Mouse (Mus musculus) limb, embryonic 13.5 days (tissue): ENCODE results near the gene Il17rd. TPM values are rescaled to one million over a fixed set of nuclear protein-coding genes. Genes with fewer than 3 reads are reported as not detected.

Source experiments
- ATAC-seq: fragments of 200-750 bp; cut with Nextera tagmentation; 2 replicates; pipeline ENCODE4 v1.8.0; 2017; ENCODE audit warnings: low read depth, moderate number of reproducible peaks, moderate TSS enrichment; ENCODE audit not compliant: low FRiP score
- H3K27ac ChIP-seq: fragments of 300-500 bp; sonication (generic); 2 replicates; pipeline ENCODE4 v1.5.1; 2015; ENCODE audit warnings: inconsistent platforms, mild to moderate bottlenecking, moderate library complexity
- H3K27me3 ChIP-seq: fragments of 300-500 bp; sonication (generic); 2 replicates; pipeline ENCODE4 v1.6.1; 2015; ENCODE audit warnings: mild to moderate bottlenecking, inconsistent platforms
- H3K36me3 ChIP-seq: fragments of 300-500 bp; sonication (generic); 2 replicates; pipeline ENCODE4 v1.6.1; 2015; ENCODE audit warnings: inconsistent platforms, mild to moderate bottlenecking, moderate library complexity
- H3K4me1 ChIP-seq: fragments of 300-500 bp; sonication (generic); 2 replicates; pipeline ENCODE4 v1.6.1; 2015; ENCODE audit warnings: inconsistent platforms
- H3K4me2 ChIP-seq: fragments of 300-500 bp; sonication (generic); replicated peaks from 2 replicates; pipeline ENCODE4 v1.6.1; 2015; ENCODE audit warnings: inconsistent platforms, mild to moderate bottlenecking, moderate library complexity
- H3K4me3 ChIP-seq: fragments of 300-500 bp; sonication (generic); 2 replicates; pipeline ENCODE4 v1.5.1; 2015; ENCODE audit warnings: moderate library complexity, mild to moderate bottlenecking, inconsistent platforms
- H3K9ac ChIP-seq: fragments of 300-500 bp; sonication (generic); 2 replicates; pipeline ENCODE4 v1.6.1; 2015; ENCODE audit warnings: mild to moderate bottlenecking, inconsistent platforms
- H3K9me3 ChIP-seq: fragments of 300-500 bp; sonication (generic); 2 replicates; pipeline ENCODE4 v1.6.1; 2016; ENCODE audit warnings: inconsistent platforms
- WGBS: fragments of 180-500 bp; shearing (Covaris S2); methylation state at CpG from one replicate; pipeline ENCODE4 v1.1.7; 2015; 5-methylcytosine and 5-hydroxymethylcytosine counted together
- polyA plus RNA-seq: library from polyadenylated mRNA; unstranded; fragments of >200 nt; fragmentation: Nextera tagmentation; extraction: Ambion mirVana; gene quantifications from 2 replicates; pipeline ENCODE4 v1.2.1, GENCODE M21; 2015

Gene Il17rd
- polyA plus RNA-seq, 1 experiment from 2014 or later, result 10.4 TPM

GRCm38 (mm10) chr14:27050043-27050442 is 11.3 kb downstream of the Il17rd start:
- 17% methylated on average over 9 of the region's 9 CpGs for WGBS
- no peak overlapping the region for H3K4me3 ChIP-seq
- no peaks in the 10 kb centered on the region for H3K36me3 ChIP-seq
- H3K4me1 ChIP-seq, result peaks cover 79% of the 10 kb centered on the region
- H3K27me3 ChIP-seq, result no peaks in the 10 kb centered on the region
- peak overlapping the region; percentile 53; the same call in 1 of the 2 replicates for H3K9ac ChIP-seq
- H3K9me3 ChIP-seq, result no peaks in the 10 kb centered on the region
- peak overlapping the region; percentile 89; the same call in 1 of the 2 replicates for H3K27ac ChIP-seq
- H3K4me2 ChIP-seq, result no peak overlapping the region
- ATAC-seq, result no peak

DNA sequence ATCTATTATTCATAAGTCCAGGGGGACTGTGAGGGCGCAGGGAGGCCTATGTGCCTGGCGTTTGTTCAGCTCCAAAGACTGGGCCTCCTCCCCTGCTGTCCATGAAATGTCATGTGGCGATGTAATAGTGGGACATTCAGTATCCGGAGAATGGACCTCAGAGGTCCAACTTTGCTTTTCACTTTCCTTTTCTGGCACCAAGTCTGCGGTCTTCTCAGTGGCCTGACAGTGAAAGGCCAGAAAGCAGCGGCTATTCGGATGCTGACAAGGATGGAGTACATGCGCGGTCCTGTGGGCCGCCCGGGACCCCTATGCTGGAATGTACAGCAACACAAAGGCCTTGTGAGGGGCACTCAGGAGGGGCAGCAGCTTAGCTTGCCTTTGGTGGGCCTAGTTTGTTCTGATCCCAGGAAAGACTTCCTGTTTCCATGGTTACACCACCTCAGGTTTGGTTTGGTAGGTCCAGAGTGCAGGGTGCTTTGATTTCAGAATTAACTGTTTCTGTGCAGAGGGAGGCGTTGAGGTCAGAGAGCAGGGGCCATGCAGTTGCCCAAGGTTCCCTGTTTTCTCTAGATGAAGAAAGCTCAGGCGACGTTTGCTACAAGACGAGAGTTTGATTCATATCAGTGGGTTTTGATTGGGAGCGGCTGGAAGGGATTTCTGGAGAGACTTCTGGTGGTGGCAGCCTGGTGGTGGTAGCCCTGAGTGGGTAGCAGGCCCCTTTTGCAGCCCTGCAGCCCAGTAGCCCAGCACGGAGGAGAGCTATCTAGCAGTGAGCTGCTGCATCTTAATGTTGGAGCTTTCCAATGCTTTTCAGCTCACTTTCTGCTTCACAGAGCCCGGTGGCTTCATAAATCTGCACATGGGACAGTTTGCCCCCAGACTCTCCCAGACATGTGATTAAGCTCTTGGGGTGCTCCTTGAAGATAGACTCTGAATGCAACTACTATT is 12.1 kb downstream of the Il17rd start:
- Histone ChIP-seq H3K4me1 (peaks cover 75% of the 10 kb centered on the region), H3K4me3 (no peak overlapping the region), H3K4me2 (peak overlapping the region; percentile 48), H3K9me3 (no peaks in the 10 kb centered on the region), H3K27ac (peak overlapping the region; percentile 89), H3K36me3 (no peaks in the 10 kb centered on the region), H3K27me3 (no peaks in the 10 kb centered on the region), H3K9ac (peak overlapping the region; percentile 53; the same call in 1 of the 2 replicates)
- ATAC-seq, result peak; percentile 6; the same call in 1 of the 2 replicates
- 24% methylated on average over 18 of the region's 18 CpGs for WGBS

GRCm38 (mm10) chr14:27051511-27051895 is 12.8 kb downstream of the Il17rd start:
- peak overlapping the region; percentile 48 for H3K4me2 ChIP-seq
- no peaks in the 10 kb centered on the region for H3K36me3 ChIP-seq
- WGBS, result 13% methylated on average over 5 of the region's 5 CpGs
- H3K27ac ChIP-seq, result peak overlapping the region; percentile 89
- H3K9me3 ChIP-seq, result no peaks in the 10 kb centered on the region
- ATAC-seq, result peak; percentile 68; the same call in 1 of the 2 replicates
- H3K9ac ChIP-seq, result no peak overlapping the region
- H3K4me3 ChIP-seq, result no peak overlapping the region
- peaks cover 73% of the 10 kb centered on the region for H3K4me1 ChIP-seq
- H3K27me3 ChIP-seq, result no peaks in the 10 kb centered on the region

DNA sequence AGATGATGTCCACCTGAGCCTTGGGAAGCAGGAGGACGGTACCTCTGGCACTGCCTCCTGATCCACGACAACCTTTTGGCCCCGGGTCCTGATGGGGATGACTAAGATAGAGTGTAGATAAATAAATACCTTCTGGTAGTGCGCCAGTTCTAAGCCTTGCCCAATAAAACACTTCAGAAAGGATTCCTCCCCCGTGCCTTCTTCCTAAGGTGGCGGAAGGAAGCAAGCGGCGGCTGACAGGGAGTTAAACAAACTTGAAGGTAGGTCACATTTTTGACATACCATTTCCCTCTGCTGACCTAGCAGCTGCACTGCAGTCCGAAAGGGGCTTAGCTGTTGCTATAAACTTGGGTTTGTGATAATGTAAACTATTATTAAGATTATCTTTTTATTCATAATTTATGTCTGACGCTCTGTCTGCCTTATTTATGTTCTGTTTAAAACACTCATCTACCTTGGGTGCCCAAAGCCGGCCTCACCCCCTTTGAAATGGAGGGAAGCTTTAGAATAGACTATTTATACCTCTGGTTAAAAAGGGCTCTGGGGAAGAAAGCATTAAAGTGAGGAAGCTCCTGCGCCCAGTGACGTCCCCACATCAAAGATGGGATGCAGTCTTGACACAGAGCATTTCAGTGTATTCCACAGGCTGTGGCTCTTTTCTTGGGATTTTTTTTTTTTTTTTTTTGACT is 19.9 kb downstream of the Il17rd start:
- WGBS, result 11% methylated on average over 13 of the region's 13 CpGs
- Histone ChIP-seq H3K9me3 (no peaks in the 10 kb centered on the region), H3K9ac (no peak overlapping the region; the same call in 1 of the 2 replicates), H3K4me1 (peaks cover 59% of the 10 kb centered on the region), H3K36me3 (no peaks in the 10 kb centered on the region), H3K27ac (peak overlapping the region; percentile 88; the same call in 1 of the 2 replicates), H3K27me3 (no peaks in the 10 kb centered on the region), H3K4me2 (peak overlapping the region; percentile 46), H3K4me3 (no peak overlapping the region)
- ATAC-seq, result peak; percentile 26; the same call in 1 of the 2 replicates

DNA sequence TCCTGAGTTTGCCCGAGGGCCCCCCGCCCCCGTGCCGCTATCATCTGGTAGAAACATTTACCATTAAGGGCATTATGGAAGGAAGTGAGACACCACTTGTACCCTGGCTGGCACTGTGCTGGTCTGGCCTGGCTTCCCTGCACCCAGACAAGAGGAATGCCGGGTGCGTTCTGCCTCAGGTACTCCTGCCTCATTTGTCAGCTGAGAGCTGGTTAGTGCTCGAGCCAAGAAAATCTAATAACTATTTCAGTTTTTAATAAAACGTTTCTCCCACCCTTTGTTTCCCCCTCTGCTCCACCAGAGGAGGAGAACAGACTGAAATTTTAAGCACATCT is 20.4 kb downstream of the Il17rd start:
- Histone ChIP-seq H3K36me3 (no peaks in the 10 kb centered on the region), H3K4me3 (no peak overlapping the region), H3K4me1 (peaks cover 64% of the 10 kb centered on the region), H3K27ac (peak overlapping the region; percentile 88), H3K4me2 (peak overlapping the region; percentile 46), H3K9me3 (no peaks in the 10 kb centered on the region), H3K27me3 (no peaks in the 10 kb centered on the region), H3K9ac (no peak overlapping the region)
- WGBS, result 3% methylated on average over 8 of the region's 8 CpGs
- ATAC-seq, result peak; percentile 60; the same call in 1 of the 2 replicates

DNA sequence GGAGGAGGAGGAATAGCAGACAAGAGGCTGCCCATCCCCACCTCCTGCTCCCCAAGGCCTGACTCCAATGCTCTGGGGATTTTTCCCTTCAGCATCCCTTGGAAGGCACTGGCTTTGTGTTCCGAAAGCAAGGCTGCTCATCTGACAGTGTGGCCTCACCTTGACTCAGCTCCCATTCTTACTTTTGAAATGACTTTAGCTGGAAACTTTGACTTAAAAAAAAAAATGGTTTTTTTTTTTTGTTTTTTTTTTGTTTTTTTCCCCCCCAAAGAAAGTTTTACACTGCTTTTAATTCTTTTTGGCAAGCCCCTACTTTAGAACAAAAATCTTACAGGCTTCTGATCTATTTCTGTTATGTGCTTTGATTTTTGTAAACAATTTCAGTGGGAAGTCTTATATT is 24.6 kb downstream of the Il17rd start:
- Histone ChIP-seq H3K4me1 (peaks cover 72% of the 10 kb centered on the region), H3K36me3 (no peaks in the 10 kb centered on the region), H3K4me2 (no peak overlapping the region), H3K27ac (no peak overlapping the region), H3K9ac (no peak overlapping the region), H3K27me3 (no peaks in the 10 kb centered on the region), H3K4me3 (no peak overlapping the region), H3K9me3 (no peaks in the 10 kb centered on the region)
- WGBS, result 74% methylated on average over 1 of the region's 1 CpGs
- ATAC-seq, result no peak

- Histone ChIP-seq H3K27ac (peak overlapping the region; percentile 92), H3K4me1 (peaks cover 81% of the 10 kb centered on the region), H3K27me3 (no peaks in the 10 kb centered on the region), H3K4me3 (no peak overlapping the region), H3K9ac (peak overlapping the region; percentile 8; the same call in 1 of the 2 replicates), H3K9me3 (no peaks in the 10 kb centered on the region), H3K36me3 (no peaks in the 10 kb centered on the region), H3K4me2 (peak overlapping the region; percentile 51)
- peak; percentile 17; the same call in 1 of the 2 replicates for ATAC-seq
- WGBS, result 7% methylated on average over 9 of the region's 9 CpGs
Observed at GRCm38 (mm10) chr14:27066171-27066929, 27.6 kb downstream of the Il17rd start.

GRCm38 (mm10) chr14:27067866-27068271 is 29.1 kb downstream of the Il17rd start:
- H3K27ac ChIP-seq, result peak overlapping the region; percentile 92
- H3K36me3 ChIP-seq, result no peaks in the 10 kb centered on the region
- H3K4me3 ChIP-seq, result no peak overlapping the region
- no peaks in the 10 kb centered on the region for H3K9me3 ChIP-seq
- no peaks in the 10 kb centered on the region for H3K27me3 ChIP-seq
- peak overlapping the region; percentile 51 for H3K4me2 ChIP-seq
- peak; percentile 81 for ATAC-seq
- no peak overlapping the region for H3K9ac ChIP-seq
- 8% methylated on average over 6 of the region's 6 CpGs for WGBS
- peaks cover 88% of the 10 kb centered on the region for H3K4me1 ChIP-seq

DNA sequence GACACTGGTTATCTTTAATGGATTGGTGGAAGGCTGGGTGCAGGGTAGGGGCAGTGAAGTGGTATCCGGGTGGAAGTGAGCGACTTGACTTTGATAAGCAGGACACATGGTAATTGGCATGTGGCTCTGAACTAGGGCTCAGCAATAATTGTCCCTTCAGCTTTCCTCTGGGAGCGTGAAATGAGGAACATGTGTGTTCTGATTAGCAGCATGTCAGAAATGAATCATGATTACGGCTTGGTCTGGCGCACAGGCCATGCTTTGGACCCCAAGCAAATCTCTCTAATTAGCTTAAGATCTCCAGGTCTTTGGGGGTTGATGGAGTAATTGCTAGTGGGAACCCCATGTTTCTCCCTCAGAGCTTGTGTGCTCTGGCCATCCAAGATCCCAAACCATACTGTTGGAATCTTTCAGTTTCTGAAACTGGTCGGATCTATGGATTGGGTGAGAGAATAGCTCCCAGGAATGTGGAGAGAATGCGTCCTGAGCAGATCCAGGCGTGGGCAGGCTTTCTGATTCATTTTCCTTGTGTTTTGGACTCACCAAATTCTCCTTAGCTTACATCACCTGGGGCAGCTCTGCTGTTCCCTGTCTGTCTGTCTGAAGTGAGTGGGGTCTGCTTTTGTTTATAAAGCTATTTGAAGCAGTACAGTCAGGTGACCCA is 30.8 kb downstream of the Il17rd start:
- H3K4me3 ChIP-seq, result no peak overlapping the region

DNA sequence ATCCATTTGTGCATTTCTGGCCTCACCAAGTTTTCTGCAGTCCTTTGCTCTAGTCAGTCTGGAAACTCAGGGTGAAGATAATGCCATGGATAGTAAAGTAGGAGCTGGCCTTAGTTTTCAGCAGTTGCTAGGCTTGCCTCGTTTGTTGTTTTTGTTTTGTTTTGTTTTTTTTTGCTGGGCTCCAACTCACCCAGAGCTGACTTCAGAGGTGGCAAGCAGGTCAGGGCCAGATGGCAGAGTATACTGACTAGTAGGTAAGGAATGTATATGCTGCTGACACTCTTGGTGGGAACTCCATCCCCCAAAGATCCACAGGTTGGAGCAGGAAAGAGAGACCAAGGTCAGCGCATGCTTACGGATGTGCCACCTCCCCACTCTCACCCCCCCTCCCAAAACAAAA is 31.4 kb downstream of the Il17rd start:
- Histone ChIP-seq H3K4me2 (peak overlapping the region; percentile 45), H3K27ac (peak overlapping the region; percentile 88), H3K9ac (no peak overlapping the region), H3K27me3 (no peaks in the 10 kb centered on the region), H3K36me3 (no peaks in the 10 kb centered on the region), H3K4me3 (no peak overlapping the region), H3K9me3 (no peaks in the 10 kb centered on the region), H3K4me1 (peaks cover 100% of the 10 kb centered on the region)
- WGBS, result 12% methylated on average over 3 of the region's 3 CpGs
- ATAC-seq, result no peak

More for the DNA sequence above, 30.8 kb downstream of the Il17rd start:
- H3K27ac ChIP-seq, result peak overlapping the region; percentile 88
- no peaks in the 10 kb centered on the region for H3K36me3 ChIP-seq
- H3K9ac ChIP-seq, result no peak overlapping the region
- peaks cover 97% of the 10 kb centered on the region for H3K4me1 ChIP-seq
- no peaks in the 10 kb centered on the region for H3K9me3 ChIP-seq
- ATAC-seq, result no peak
- WGBS, result 7% methylated on average over 8 of the region's 8 CpGs
- H3K4me2 ChIP-seq, result peak overlapping the region; percentile 45
- no peaks in the 10 kb centered on the region for H3K27me3 ChIP-seq

- WGBS, result 5% methylated on average over 9 of the region's 9 CpGs
- Histone ChIP-seq H3K27ac (peak overlapping the region; percentile 88), H3K4me3 (peak overlapping the region; percentile 2; the same call in 1 of the 2 replicates), H3K9me3 (no peaks in the 10 kb centered on the region), H3K4me1 (peaks cover 100% of the 10 kb centered on the region), H3K9ac (no peak overlapping the region), H3K27me3 (no peaks in the 10 kb centered on the region), H3K4me2 (peak overlapping the region; percentile 45), H3K36me3 (no peaks in the 10 kb centered on the region)
- ATAC-seq, result peak; percentile 50
Observed at GRCm38 (mm10) chr14:27070758-27071157, 32.0 kb downstream of the Il17rd start.
